In genomic region chr10:67024391-67024790, GRCm38 (mm10) we compare ENCODE assay signal across 12 mouse cellular contexts.
"Had no signal": no experiment of that assay in that cellular context is flagged by ENCODE, and none has a peak within 500 bp of the region (broad histone marks: within the 10 kb centered on the region; RNA-seq: fewer than 3 reads in every experiment).

No protein-coding gene starts in this region.

- H3K4me3 ChIP-seq: layer of hippocampus, adult 2 months; limb, embryonic 12.5 days; liver, embryonic 13.5 days; lung, embryonic 15.5 days; midbrain, embryonic 15.5 days; neural tube, embryonic 13.5 days had no signal

- H3K36me3 ChIP-seq: midbrain, embryonic 15.5 days had no signal

- ATAC-seq: liver, postnatal 0 days; midbrain, embryonic 15.5 days had no signal

- H3K27ac ChIP-seq: layer of hippocampus, adult 2 months; limb, embryonic 12.5 days; liver, embryonic 13.5 days; midbrain, embryonic 15.5 days; neural tube, embryonic 13.5 days had no signal

- H3K27me3 ChIP-seq: limb, embryonic 12.5 days; liver, embryonic 13.5 days; lung, embryonic 15.5 days; midbrain, embryonic 15.5 days; neural tube, embryonic 13.5 days had no signal

- DNase-seq: kidney, postnatal 10 days; kidney, postnatal 4 days; liver; liver, embryonic 13.5 days; liver, postnatal 0 days; thymus, adult 18-20 months; thymus, postnatal 14 days had no signal
